Mouse (Mus musculus) layer of hippocampus, adult 8-10 months (tissue): ENCODE results near the gene Efemp2. TPM values are rescaled to one million over a fixed set of nuclear protein-coding genes. Genes with fewer than 3 reads are reported as not detected.
"Not testable (repeated sequence)": the region's sequence is repeated elsewhere in the genome, so short reads cannot be mapped to it uniquely, and the experiment has no call there.

Source experiments
- DNase-seq, 2 experiments: peaks; one replicate each; pipeline ENCODE4 v3.0.0; 2022; ENCODE audit warnings: low spot score in 2 of 2
- total RNA-seq, 4 experiments: library from RNA; stranded (reverse); gene quantifications; 2 replicates each; pipeline ENCODE4 v1.2.4; 2022

The Efemp2 gene
- total RNA-seq, 4 experiments from 2014 or later: 14.4 to 23.9 (median 22.1) TPM

GRCm38 (mm10) chr19:5477004-5477667 lies 3.4 kb downstream of the Efemp2 start:
- no peak for DNase-seq

GRCm38 (mm10) chr19:5477668-5478300 lies 4.0 kb downstream of the Efemp2 start:
- no peak for DNase-seq

- DNase-seq: no peak
Observed at GRCm38 (mm10) chr19:5480016-5480415, 6.3 kb downstream of the Efemp2 start.

GRCm38 (mm10) chr19:5481398-5481797 lies 7.6 kb downstream of the Efemp2 start:
- no peak for DNase-seq

GRCm38 (mm10) chr19:5483386-5484359 lies 9.9 kb downstream of the Efemp2 start:
- DNase-seq: no peak

- DNase-seq: no peak
Observed at GRCm38 (mm10) chr19:5484496-5484895, 10.7 kb downstream of the Efemp2 start.

- DNase-seq: no peak
Observed at GRCm38 (mm10) chr19:5485371-5485770, 11.6 kb downstream of the Efemp2 start.

- DNase-seq: no peak
Observed at GRCm38 (mm10) chr19:5485821-5486220, 12.1 kb downstream of the Efemp2 start.

- no peak for DNase-seq
Observed at GRCm38 (mm10) chr19:5486286-5486685, 12.5 kb downstream of the Efemp2 start.

GRCm38 (mm10) chr19:5486771-5487170 lies 13.0 kb downstream of the Efemp2 start:
- DNase-seq: no peak

GRCm38 (mm10) chr19:5487768-5488550 lies 14.2 kb downstream of the Efemp2 start, which contains the start of gene Mus81:
TSS of gene Mus81 (minus strand) at chr19:5488402.
- DNase-seq: peak; percentile 93 to 94

GRCm38 (mm10) chr19:5488878-5489571 lies 15.3 kb downstream of the Efemp2 start:
- peak; percentile 96 to 97 for DNase-seq

- not testable (repeated sequence) for DNase-seq
Observed at GRCm38 (mm10) chr19:5489721-5490120, 16.0 kb downstream of the Efemp2 start.

GRCm38 (mm10) chr19:5490313-5490897 lies 16.7 kb downstream of the Efemp2 start, which contains the start of gene Cfl1:
TSS of gene Cfl1 (plus strand) at chr19:5490455.
- DNase-seq: peak; percentile 93 to 94

GRCm38 (mm10) chr19:5490898-5491708 lies 17.3 kb downstream of the Efemp2 start:
- DNase-seq: peak; percentile 76 to 81

GRCm38 (mm10) chr19:5492641-5493040 lies 18.9 kb downstream of the Efemp2 start:
- DNase-seq: no peak

- DNase-seq: not testable (repeated sequence)
Observed at GRCm38 (mm10) chr19:5493301-5493721, 19.6 kb downstream of the Efemp2 start.

GRCm38 (mm10) chr19:5494314-5494713 lies 20.6 kb downstream of the Efemp2 start:
- DNase-seq: no peak
